Mouse (Mus musculus): ENCODE results near the gene Mrps16. TPM values are rescaled to one million over a fixed set of nuclear protein-coding genes. Genes with fewer than 3 reads are reported as not detected.

The Mrps16 gene
- polyA plus RNA-seq (2015; fragmentation: Nextera tagmentation; extraction: Ambion mirVana): 61.0 and 64.9 TPM in 2 replicates

DNA sequence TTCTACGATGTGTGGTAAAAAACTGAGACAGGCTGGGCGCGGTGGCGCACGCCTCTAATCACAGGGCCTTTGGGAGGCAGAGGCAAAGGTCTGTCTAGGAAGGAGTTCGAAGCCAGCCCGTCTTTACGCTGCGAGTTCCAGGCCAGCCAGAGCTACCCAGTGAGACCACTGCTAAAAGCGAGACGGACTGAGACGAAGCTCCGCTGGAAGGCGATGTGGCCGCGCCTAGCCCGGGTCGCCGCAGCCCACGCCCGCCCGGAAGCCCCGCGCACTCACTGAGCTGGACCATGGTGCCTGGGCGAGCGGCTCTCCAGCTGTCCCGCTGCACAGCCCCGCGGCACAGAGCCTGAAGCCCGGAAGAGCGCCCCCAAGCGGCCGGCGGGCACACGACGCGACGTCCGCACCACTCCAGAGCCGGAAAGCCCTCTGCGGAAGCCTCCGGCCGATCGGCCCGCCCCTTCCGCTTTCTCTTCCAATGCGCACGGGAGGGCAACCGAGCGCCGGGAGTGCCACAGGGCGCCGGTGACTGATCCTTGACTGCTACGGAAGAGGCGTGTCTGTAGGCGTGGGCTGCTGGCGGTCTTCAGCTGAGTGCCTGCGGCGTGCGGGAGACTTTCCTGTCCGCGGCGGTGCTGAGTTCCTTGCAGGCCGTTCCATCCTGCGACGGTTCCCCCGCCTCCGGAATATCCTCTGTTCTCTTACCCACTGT lies at the start of gene Mrps16:
Mrps16 (minus strand) TSS at position 430 of the 709 bp plus-strand sequence.
- Histone ChIP-seq H3K9ac (peak within 1 kb of the TSS; percentile 88), H3K4me1 (replicated peaks) (peaks cover 23% of the 10 kb centered on the region), H3K9me3 (no peaks in the 10 kb centered on the region), H3K4me3 (peak within 1 kb of the TSS; percentile 72), H3K27me3 (no peaks in the 10 kb centered on the region), H3K4me2 (peak within 1 kb of the TSS; percentile 61), H3K27ac (peak within 1 kb of the TSS; percentile 89), H3K36me3 (peaks cover 18% of the 10 kb centered on the region)
- ATAC-seq (ENCODE audit: low FRiP score): peak; percentile 95
- WGBS: under 1% methylated on average over 68 of the region's 68 CpGs

DNA sequence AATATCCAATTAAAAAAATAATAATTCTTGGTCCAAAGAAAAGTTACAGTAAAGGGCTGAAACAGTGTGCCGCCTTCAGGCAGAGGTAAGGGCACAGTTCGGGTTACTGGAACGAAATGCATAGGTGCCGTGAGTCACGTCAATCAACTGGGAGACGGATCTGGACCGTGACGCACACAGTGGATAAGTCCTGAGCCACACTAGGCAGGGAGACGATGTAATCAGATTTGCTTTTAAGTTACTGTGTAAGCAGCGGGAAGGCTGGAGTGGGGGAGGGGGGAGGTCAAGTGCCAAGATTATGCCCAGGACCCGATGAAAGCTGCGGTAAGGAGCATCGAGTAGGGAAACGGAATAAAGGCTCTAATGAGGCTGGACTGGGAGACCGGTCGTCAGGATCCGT lies 48.8 kb upstream of the Mrps16 start:
- no peak overlapping the region for H3K4me2 ChIP-seq
- WGBS: 68% methylated on average over 17 of the region's 17 CpGs

DNA sequence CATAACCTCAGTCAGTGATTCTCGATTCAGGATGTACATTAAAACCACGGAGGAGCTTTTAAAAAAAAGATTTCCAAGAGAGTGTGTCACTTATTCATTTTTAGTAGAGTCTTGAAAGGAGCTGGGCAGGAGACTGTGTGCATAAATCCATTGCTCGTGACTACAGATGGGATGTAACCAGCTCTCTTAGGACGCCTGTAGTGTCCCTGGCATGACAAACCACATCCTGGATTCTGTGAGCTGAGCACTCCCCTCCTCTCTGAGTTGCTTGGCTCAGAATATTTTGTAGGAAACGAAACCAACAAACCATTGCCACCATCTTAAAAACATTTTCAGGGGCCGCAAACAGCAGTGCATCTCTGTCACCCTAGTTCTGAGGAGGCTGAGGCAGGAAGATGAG lies 43.5 kb upstream of the Mrps16 start:
- H3K36me3 ChIP-seq: no peaks in the 10 kb centered on the region
- H3K9ac ChIP-seq: no peak overlapping the region
- no peak overlapping the region for H3K27ac ChIP-seq
- no peak for ATAC-seq (ENCODE audit: low FRiP score)
- no peak overlapping the region for H3K4me2 ChIP-seq
- H3K4me3 ChIP-seq: no peak overlapping the region
- no peaks in the 10 kb centered on the region for H3K27me3 ChIP-seq
- H3K4me1 ChIP-seq (replicated peaks): no peaks in the 10 kb centered on the region
- no peaks in the 10 kb centered on the region for H3K9me3 ChIP-seq
- WGBS: 71% methylated on average over 6 of the region's 6 CpGs

More for the DNA sequence above, 48.8 kb upstream of the Mrps16 start:
- no peak overlapping the region for H3K9ac ChIP-seq
- no peaks in the 10 kb centered on the region for H3K36me3 ChIP-seq
- H3K4me3 ChIP-seq: no peak overlapping the region
- no peaks in the 10 kb centered on the region for H3K4me1 ChIP-seq (replicated peaks)
- H3K27me3 ChIP-seq: no peaks in the 10 kb centered on the region
- H3K9me3 ChIP-seq: no peaks in the 10 kb centered on the region
- ATAC-seq (ENCODE audit: low FRiP score): no peak
- H3K27ac ChIP-seq: no peak overlapping the region

DNA sequence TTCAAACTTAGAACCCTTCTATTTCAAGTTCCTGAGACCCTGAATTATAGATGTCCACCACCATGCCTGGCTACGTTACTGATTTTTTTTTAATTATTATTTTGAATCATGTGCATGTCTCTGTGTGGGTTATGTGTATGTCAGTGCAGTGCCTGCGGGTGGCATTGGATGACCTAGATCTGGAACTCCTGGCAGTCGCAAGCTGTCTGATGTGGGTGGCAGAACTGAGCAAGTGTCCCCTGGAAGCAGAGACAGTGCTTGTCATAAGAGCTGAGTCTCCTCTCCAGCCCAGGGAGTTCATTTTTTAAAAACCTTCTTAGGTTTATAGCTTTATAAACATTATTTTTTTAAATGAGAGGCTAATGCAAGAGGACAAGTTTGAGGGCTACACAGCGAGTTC lies 39.0 kb upstream of the Mrps16 start:
- H3K27ac ChIP-seq: no peak overlapping the region
- H3K4me1 ChIP-seq (replicated peaks): no peaks in the 10 kb centered on the region
- no peaks in the 10 kb centered on the region for H3K9me3 ChIP-seq
- H3K9ac ChIP-seq: no peak overlapping the region
- no peak overlapping the region for H3K4me2 ChIP-seq
- no peaks in the 10 kb centered on the region for H3K36me3 ChIP-seq
- H3K27me3 ChIP-seq: no peaks in the 10 kb centered on the region
- 86% methylated on average over 4 of the region's 4 CpGs for WGBS
- ATAC-seq (ENCODE audit: low FRiP score): no peak
- H3K4me3 ChIP-seq: no peak overlapping the region

- no peaks in the 10 kb centered on the region for H3K9me3 ChIP-seq
- H3K27ac ChIP-seq: no peak overlapping the region
- H3K4me3 ChIP-seq: no peak overlapping the region
- no peaks in the 10 kb centered on the region for H3K36me3 ChIP-seq
- H3K4me2 ChIP-seq: no peak overlapping the region
- H3K4me1 ChIP-seq (replicated peaks): no peaks in the 10 kb centered on the region
- ATAC-seq (ENCODE audit: low FRiP score): no peak
- no peaks in the 10 kb centered on the region for H3K27me3 ChIP-seq
- 89% methylated on average over 6 of the region's 6 CpGs for WGBS
- H3K9ac ChIP-seq: no peak overlapping the region
These were observed 38.3 kb upstream of the Mrps16 start for GRCm38 (mm10) chr14:20431726-20432125.

DNA sequence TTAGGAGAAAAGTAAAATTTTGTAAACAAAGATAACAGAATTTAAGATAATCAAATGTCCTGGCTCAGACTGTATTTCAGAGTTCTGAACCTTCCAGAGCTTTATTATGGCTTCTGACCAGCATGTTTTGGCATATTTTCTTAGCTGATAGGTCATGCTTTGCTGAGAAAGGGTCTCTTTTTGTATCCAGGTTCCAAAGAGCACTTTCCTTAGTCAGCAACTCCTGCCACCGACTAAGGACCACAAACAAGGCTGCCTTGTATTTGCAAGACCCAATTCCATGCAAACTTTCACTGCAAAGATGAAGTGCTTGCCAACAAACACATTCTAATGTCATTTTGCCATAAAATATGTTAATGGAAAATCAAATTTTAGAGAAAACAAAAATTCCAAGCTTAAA lies 36.4 kb upstream of the Mrps16 start:
- no peak overlapping the region for H3K4me3 ChIP-seq
- WGBS: 56% methylated on average over 1 of the region's 1 CpGs

DNA sequence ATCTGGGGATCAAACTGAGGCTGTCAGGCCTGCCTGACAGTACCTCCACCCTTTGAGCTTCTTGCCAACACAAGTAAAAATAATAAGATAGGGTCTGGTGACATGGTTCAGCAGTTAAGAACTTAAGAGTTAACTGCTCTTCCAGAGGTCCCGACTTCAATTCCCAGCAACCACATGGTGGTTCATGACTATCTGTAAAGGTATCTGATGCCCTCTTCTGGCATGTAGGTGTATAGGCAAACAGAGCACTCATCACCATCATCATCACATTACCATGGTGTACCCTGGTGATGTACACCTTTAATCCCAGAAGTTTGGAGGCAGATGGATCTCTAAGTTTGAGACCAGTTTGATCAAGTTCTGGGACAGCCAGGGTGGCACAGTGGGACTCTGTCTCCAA lies 35.2 kb upstream of the Mrps16 start:
- no peak overlapping the region for H3K9ac ChIP-seq
- WGBS: 35% methylated on average over 1 of the region's 1 CpGs
- no peak for ATAC-seq (ENCODE audit: low FRiP score)
- H3K27me3 ChIP-seq: no peaks in the 10 kb centered on the region
- no peaks in the 10 kb centered on the region for H3K9me3 ChIP-seq
- no peak overlapping the region for H3K4me2 ChIP-seq
- H3K4me3 ChIP-seq: no peak overlapping the region
- H3K27ac ChIP-seq: no peak overlapping the region
- no peaks in the 10 kb centered on the region for H3K4me1 ChIP-seq (replicated peaks)
- H3K36me3 ChIP-seq: no peaks in the 10 kb centered on the region

More for the DNA sequence above, 36.4 kb upstream of the Mrps16 start:
- H3K27ac ChIP-seq: no peak overlapping the region
- H3K9ac ChIP-seq: no peak overlapping the region
- H3K36me3 ChIP-seq: no peaks in the 10 kb centered on the region
- no peaks in the 10 kb centered on the region for H3K9me3 ChIP-seq
- no peaks in the 10 kb centered on the region for H3K4me1 ChIP-seq (replicated peaks)
- H3K4me2 ChIP-seq: no peak overlapping the region
- no peaks in the 10 kb centered on the region for H3K27me3 ChIP-seq
- ATAC-seq (ENCODE audit: low FRiP score): no peak

DNA sequence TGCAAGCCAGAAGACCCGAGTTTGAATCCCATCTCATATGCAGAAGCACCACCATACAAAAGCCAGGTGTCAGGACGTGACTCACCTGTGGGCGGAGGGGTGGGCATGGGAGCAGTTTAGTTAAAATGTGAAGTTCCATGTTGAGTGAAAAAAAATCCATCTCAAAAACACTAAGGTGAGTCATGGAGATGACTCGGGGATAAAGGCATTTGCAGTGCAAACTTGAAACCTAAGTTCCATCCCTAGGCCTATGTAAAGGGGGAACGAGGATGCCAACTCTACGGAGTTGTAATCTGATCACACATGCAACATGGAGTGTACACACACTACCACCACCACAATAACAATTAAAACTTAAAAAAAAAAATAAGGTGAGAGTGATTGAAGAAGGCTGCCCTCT lies 29.6 kb upstream of the Mrps16 start:
- Histone ChIP-seq H3K36me3 (no peaks in the 10 kb centered on the region), H3K27ac (no peak overlapping the region), H3K27me3 (no peaks in the 10 kb centered on the region), H3K4me3 (no peak overlapping the region), H3K9me3 (no peaks in the 10 kb centered on the region), H3K4me1 (replicated peaks) (no peaks in the 10 kb centered on the region), H3K4me2 (no peak overlapping the region), H3K9ac (no peak overlapping the region)
- ATAC-seq (ENCODE audit: low FRiP score): no peak
- WGBS: 93% methylated on average over 6 of the region's 6 CpGs

DNA sequence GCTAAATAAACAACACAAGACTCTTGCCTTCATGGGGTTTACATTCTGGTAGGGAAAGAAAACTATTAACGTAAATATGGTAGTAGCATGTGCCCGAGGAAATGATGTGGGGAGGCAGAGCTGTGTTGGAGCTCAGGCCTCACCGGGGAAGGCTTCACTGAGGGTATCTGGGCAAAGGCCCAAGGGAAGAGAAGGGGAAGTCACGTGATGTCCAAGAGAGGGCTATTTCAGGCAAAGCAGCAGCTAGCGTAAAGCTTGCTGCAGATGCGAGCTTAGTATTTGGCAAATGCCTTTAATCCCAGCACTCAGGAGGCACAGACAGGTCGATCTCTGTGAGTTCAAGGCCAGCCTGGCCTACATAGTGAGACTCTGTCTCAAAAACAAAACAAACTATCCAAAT lies 28.8 kb upstream of the Mrps16 start:
- Histone ChIP-seq H3K27ac (no peak overlapping the region), H3K4me2 (no peak overlapping the region), H3K4me3 (no peak overlapping the region), H3K36me3 (no peaks in the 10 kb centered on the region), H3K9me3 (no peaks in the 10 kb centered on the region), H3K9ac (no peak overlapping the region), H3K27me3 (no peaks in the 10 kb centered on the region), H3K4me1 (replicated peaks) (no peaks in the 10 kb centered on the region)
- no peak for ATAC-seq (ENCODE audit: low FRiP score)
- 81% methylated on average over 7 of the region's 7 CpGs for WGBS

- Histone ChIP-seq H3K4me3 (no peak overlapping the region), H3K4me1 (replicated peaks) (no peaks in the 10 kb centered on the region), H3K36me3 (no peaks in the 10 kb centered on the region), H3K9me3 (no peaks in the 10 kb centered on the region), H3K9ac (no peak overlapping the region), H3K4me2 (no peak overlapping the region), H3K27ac (no peak overlapping the region), H3K27me3 (no peaks in the 10 kb centered on the region)
- no peak for ATAC-seq (ENCODE audit: low FRiP score)
- WGBS: 50% methylated on average over 1 of the region's 1 CpGs
These were observed 6.6 kb upstream of the Mrps16 start for GRCm38 (mm10) chr14:20400071-20400470.

- Histone ChIP-seq H3K9ac (no peak overlapping the region), H3K9me3 (no peaks in the 10 kb centered on the region), H3K4me1 (replicated peaks) (peaks cover 4% of the 10 kb centered on the region; the same call in 1 of the 2 replicates), H3K27ac (no peak overlapping the region), H3K27me3 (no peaks in the 10 kb centered on the region), H3K4me3 (no peak overlapping the region), H3K4me2 (no peak overlapping the region), H3K36me3 (no peaks in the 10 kb centered on the region)
- ATAC-seq (ENCODE audit: low FRiP score): no peak
- WGBS: 52% methylated on average over 4 of the region's 4 CpGs
These were observed 5.4 kb upstream of the Mrps16 start for GRCm38 (mm10) chr14:20398864-20399263.

DNA sequence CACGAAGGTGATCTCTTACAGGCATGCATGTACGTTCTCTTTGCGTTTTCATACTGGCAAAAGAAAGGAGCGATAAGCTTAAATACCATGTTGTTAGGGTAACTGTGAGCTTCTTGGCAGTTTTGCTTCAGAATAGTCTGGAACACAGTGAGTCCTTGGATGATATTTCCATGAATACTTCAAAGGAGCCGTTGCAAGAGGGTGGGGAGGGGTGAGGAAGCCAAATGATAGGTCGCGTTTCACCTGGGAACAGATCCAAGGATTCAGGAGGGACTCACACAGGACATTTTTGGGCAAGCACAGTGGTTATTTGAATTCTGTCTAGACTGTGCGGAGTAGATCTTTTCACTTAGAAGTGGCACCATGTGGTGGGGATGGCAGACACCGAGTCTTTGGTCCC lies 3.8 kb upstream of the Mrps16 start:
- Histone ChIP-seq H3K4me1 (replicated peaks) (peaks cover 11% of the 10 kb centered on the region), H3K9me3 (no peaks in the 10 kb centered on the region), H3K27ac (no peak overlapping the region), H3K4me2 (no peak overlapping the region), H3K36me3 (no peaks in the 10 kb centered on the region), H3K27me3 (no peaks in the 10 kb centered on the region), H3K4me3 (no peak overlapping the region), H3K9ac (no peak overlapping the region)
- no peak for ATAC-seq (ENCODE audit: low FRiP score)
- 85% methylated on average over 9 of the region's 9 CpGs for WGBS

- H3K9ac ChIP-seq: no peak overlapping the region
- peaks cover 20% of the 10 kb centered on the region for H3K36me3 ChIP-seq
- ATAC-seq (ENCODE audit: low FRiP score): no peak
- no peaks in the 10 kb centered on the region for H3K9me3 ChIP-seq
- H3K4me3 ChIP-seq: no peak overlapping the region
- H3K27me3 ChIP-seq: no peaks in the 10 kb centered on the region
- WGBS: 80% methylated on average over 4 of the region's 4 CpGs
- peak overlapping the region; percentile 61; the same call in 1 of the 2 replicates for H3K4me2 ChIP-seq
- H3K4me1 ChIP-seq (replicated peaks): peaks cover 34% of the 10 kb centered on the region
- no peak overlapping the region for H3K27ac ChIP-seq
These were observed 1.1 kb downstream of the Mrps16 start for GRCm38 (mm10) chr14:20392326-20392725.

Data from hindbrain, embryonic 13.5 days (tissue).